Mouse (Mus musculus): ENCODE measurements at regions not wholly inside any gene's neighbourhood (a gene's known extent, or its start where the extent isn't known, plus 50 kb on each side); places are given as distances from the start of the nearest gene placed in this dataset.

GRCm38 (mm10) chr9:85920745-85921614 is 78.8 kb downstream of the Tpbg start:
- TF ChIP-seq POLR2A (IDR thresholded peaks at IDR 0.05; ENCODE audit: insufficient read length, low read depth), result no peak
- TF ChIP-seq USF1 (IDR thresholded peaks at IDR 0.05; ENCODE audit: low read depth), result no peak
- no peak for TF ChIP-seq MAX (IDR thresholded peaks at IDR 0.05; ENCODE audit: low read depth)
- TF ChIP-seq MYOD1 (IDR thresholded peaks at IDR 0.05; ENCODE audit: control insufficient read depth in 1 of 3, insufficient read length in 2 of 3, low read depth in 2 of 3), result no peak
- TF ChIP-seq POLR2AphosphoS2 (IDR thresholded peaks at IDR 0.05; ENCODE audit: insufficient read length, low read depth), result no peak
- TF ChIP-seq E2F4 (IDR thresholded peaks at IDR 0.05; ENCODE audit: insufficient read depth), result no peak

Measured in myocyte (in vitro differentiated cells).